Mouse (Mus musculus) T-cell, adult 2 months (primary cell): ENCODE measurements around the gene Orai3.
"Not testable (repeated sequence)": the region's sequence is repeated elsewhere in the genome, so short reads cannot be mapped to it uniquely, and the experiment has no call there.

Experiments
- DNase-seq: peaks from one replicate; pipeline ENCODE4 v3.0.0; 2022; ENCODE audit warnings: low spot score

Gene Orai3

DNA sequence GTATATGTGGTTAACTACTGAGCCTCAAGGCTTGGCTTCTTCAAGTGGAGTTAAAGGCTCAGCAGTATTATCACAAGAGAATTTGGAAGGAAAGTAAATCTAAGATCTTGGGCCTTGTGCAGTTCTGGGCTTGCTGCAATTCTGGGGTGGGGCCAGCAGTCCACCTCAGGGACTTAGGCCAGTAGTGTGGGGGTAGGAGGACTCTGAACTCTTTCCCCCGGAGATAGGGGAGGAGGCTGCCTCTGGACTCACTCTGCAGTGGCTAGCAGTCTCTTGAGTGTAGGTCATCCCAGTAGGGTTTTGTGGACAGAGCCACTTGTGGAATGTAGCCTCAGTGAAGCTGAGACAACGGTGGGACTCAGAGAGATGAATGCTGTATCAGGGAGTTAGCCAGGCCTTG lies 3.9 kb upstream of the Orai3 start:
- no peak for DNase-seq

GRCm38 (mm10) chr7:127766851-127767609 lies 2.6 kb upstream of the Orai3 start:
- no peak for DNase-seq

- no peak for DNase-seq
Measured at GRCm38 (mm10) chr7:127767671-127768345, 1.8 kb upstream of the Orai3 start.

DNA sequence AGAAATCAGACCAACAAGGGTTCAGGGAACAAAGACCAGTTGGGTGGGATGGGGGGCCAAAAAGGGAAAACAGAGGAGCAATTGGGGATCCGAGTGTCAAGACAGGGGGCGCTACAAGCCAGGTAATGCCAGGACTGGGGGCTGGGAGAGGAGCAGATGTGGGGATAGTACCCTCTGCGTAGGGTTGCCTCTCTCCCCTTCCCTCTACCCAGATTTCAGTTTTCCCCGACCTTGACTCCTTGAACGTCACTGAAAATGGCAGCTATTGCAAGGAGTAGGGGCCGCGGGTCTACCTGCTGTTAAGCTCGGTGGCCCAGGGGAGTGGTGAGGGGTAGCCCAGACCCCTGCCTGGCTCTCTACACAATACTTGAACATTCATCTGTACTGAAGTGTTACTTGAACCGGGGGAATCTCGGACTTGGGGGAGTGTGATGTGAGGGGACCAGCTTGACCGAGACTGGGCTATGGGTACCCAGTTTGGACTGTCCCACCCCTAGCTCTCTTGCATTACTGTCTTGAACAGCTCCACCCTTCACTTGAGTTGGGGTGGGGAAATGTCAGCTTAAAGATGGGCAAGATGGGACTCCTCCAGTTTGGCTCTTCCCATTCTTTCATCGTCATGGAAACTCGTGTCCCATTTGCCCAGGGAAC lies 1.1 kb upstream of the Orai3 start:
- no peak for DNase-seq

- peak; percentile 61 for DNase-seq
Measured at GRCm38 (mm10) chr7:127768997-127769593, 520 bp upstream of the Orai3 start.

GRCm38 (mm10) chr7:127770039-127770905 lies 657 bp downstream of the Orai3 start:
- no peak for DNase-seq

DNA sequence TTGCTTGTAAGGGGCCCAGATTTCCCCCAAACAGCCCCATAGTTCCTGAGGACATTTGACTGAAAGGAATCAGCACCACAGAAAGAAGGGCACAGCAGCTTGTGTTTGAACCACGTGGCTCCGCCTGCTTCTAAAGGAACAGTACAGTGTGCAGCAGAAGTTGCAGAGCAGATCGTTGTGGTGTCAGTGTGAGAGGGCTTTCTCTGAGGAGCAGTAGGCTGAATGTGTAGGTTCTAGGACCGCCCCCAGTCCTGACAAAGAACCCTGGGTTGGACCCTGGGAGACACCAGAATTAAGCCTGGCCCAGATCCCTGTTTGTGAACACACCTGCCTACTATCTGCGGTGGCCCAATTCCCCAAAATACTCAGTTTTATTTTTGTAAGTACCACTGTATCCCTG lies 1.6 kb downstream of the Orai3 start:
- DNase-seq, result no peak

DNA sequence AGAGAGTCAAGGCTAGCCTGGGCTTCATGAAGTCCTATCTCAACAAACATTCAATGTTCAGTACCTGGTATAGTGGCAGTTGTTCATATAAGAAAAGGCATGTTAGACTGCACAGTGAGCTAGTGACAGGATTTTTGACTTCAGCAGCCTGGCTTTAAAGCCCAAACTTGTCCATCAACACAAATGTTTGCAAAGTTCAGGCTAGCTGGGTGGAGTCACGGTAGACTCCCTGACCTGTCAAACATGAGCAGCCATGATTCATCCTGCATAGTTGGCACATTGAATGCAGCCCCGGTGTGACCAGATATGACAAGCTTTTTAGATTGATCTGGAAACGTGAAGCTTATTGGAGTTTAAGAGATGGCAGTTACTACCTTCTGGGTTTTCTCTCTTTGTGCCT lies 2.5 kb downstream of the Orai3 start:
- no peak for DNase-seq

DNA sequence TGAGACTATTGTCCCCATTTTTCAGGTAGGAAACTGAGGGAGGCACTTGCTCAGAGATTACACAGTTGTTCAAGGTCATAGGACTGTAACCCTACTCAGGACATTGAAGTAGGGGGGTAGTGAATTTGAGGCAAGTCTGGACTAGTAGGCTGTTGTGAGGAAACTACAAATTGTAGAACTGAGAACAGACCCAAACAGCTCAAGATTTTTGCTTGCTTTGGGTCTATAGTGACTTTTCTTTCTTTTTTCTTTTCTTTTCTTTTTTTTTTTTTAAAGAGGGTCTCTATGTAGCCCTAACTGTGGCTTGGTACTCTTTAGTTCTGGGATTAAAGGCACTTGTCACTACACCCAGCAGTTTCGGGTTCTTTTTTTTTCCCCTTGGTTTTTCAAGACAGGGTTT lies 2.9 kb downstream of the Orai3 start:
- DNase-seq, result no peak

DNA sequence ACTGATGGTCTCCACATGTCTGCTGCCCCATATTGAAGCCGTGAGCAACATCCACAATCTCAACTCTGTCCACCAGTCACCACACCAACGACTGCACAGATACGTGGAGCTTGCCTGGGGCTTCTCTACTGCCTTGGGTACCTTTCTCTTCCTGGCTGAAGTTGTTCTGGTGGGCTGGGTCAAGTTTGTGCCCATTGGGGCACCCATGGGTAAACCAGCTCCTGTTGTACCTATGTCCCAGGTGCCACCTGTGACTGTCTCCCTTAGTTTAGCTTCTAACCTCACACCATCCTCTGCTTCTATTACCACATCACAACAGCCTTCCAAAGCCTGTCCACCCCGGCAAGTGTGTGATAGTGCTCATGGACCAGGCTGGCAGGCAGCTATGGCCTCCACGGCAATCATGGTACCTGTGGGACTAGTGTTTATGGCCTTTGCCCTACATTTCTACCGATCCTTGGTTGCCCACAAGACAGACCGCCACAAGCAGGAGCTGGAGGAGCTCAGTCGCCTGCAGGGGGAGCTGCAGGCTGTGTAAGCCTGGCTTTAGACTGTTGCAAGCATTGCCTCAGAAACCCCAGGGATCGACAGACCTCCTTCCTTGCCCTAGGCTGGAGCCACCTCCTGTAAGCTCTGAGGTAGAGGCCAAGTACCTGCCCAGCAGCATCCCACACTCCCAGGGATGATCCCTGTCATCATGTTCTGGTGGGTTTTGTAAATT lies 4.2 kb downstream of the Orai3 start:
- DNase-seq, result peak; percentile 80

DNA sequence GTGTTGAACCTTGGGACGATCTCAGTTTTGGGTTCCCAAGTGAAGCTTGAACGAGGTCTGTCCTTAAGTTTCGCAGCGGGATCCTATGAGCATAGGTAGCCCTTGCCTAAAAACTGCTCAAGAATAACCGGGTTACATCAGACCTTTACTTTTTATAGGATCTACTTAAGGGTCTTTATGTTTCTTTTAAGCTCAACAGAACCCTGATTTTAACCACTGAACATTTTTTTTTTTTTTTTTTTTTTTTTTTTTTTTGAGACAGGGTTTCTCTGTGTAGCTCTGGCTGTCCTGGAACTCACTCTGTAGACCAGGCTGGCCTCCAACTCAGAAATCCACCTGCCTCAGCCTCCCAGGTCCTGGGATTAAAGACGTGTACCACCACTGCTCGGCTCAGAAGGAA lies 6.2 kb downstream of the Orai3 start:
- DNase-seq, result not testable (repeated sequence)

DNA sequence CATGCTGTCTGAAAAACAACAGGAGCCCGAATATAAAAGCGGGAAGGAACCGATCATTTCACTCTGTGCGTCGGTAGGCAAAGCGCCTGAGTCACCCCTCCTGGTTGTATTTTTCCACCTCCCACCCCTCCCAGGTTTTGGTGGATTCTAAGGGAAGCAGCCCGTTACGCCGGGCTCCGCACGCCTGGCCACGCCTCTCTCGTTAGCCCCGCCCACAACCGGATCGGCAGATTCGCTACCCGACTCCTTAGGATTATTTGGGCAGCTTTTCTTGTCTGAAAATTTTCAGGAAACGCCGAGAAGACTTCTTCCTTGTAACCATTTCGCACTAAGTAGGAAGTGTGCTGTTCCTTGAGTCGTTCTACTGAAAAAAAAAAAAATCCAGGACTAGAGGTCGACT lies 6.8 kb downstream of the Orai3 start, which contains the start of gene Setd1a:
TSS of gene Setd1a (plus strand) at position 245 of the 400 bp plus-strand sequence.
- peak; percentile 71 for DNase-seq

GRCm38 (mm10) chr7:127776878-127777473 lies 7.4 kb downstream of the Orai3 start:
- DNase-seq, result peak; percentile 97

GRCm38 (mm10) chr7:127777474-127778266 lies 8.1 kb downstream of the Orai3 start:
- DNase-seq, result peak; percentile 46

GRCm38 (mm10) chr7:127778350-127778749 lies 8.7 kb downstream of the Orai3 start:
- no peak for DNase-seq

DNA sequence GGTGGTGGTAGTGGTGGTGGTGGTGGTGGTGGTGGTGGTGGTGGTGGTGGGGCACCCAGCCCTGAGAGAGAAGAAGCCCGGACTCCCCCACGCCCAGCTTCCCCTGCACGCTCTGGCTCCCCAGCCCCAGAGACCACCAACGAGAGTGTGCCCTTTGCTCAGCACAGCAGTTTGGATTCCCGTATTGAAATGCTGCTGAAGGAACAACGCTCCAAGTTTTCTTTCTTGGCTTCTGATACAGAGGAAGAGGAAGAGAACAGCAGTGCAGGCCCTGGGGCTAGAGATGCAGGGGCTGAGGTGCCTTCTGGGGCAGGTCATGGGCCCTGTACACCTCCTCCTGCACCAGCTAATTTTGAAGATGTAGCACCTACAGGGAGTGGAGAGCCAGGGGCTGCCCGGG lies 15.7 kb downstream of the Orai3 start, which contains the start of gene Gm49388:
TSS of gene Gm49388 (plus strand) at position 301 of the 400 bp plus-strand sequence.
- DNase-seq, result no peak

DNA sequence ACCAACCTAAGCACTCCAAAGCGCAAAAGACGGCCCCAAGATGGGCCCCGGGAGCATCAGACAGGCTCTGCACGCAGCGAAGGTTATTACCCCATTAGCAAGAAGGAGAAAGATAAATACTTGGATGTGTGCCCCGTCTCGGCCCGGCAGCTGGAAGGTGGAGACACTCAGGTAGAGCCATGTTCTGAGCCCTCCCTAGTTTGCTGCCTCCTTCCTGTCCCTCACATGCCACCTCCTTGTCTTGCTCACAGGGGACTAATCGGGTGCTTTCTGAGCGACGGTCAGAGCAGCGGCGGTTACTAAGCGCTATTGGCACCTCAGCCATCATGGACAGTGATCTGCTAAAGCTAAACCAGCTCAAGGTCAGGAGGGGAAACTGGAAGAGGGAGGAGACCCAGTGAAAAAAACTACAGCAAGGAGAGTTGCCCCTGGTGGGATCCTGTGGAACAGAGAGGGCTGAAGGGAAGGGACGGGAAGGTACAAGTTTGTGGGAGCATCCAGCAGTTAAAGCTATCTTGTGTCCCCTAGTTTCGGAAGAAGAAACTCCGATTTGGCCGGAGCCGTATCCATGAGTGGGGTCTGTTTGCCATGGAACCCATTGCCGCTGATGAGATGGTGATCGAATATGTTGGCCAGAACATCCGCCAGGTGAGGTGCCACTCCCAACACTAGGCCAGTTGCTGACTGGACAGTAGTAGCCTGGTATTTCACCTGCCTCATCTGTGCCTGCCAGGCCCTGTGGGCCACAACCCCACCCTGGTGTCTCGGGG lies 27.6 kb downstream of the Orai3 start:
- DNase-seq, result no peak

DNA sequence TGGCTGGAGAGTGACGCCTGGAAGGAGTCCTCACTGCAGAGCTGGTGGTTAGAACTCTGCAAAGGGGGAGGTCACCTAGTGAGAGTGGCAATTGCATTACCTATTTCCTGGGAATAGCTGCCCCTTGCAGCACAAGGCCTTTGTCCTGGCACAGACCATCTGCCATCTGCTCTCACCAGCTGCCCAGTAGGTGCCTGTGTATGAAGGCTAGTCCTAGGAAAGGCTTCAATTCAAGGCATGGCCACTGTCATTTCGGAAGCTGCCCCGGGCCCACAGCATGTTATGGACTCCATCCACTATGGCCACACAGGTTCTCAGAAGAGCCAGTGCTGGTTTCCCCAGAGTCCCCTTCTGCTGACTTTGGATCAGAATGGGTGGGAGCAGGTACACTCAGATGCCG lies 29.0 kb downstream of the Orai3 start:
- DNase-seq, result no peak

DNA sequence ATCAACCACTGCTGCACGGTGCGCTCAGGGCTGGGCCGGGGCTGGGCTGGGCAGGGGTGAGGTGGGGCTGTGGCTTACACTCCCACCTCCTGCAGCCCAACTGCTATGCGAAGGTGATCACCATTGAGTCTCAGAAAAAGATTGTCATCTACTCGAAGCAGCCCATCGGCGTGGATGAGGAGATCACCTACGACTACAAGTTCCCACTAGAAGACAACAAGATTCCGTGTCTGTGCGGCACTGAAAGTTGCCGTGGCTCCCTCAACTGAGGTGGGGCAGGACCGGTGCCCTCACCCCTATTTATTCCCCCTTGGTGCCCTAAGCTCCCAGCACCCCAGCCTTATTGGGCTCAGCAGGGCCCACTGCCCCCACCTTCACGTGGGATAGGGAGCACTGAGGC lies 29.6 kb downstream of the Orai3 start:
- no peak for DNase-seq
